Mouse (Mus musculus) gastrocnemius, adult 2 months (tissue): ENCODE data around the gene Cox7a1. TPM values are rescaled to one million over a fixed set of nuclear protein-coding genes. Genes with fewer than 3 reads are reported as not detected.
"Not testable (repeated sequence)": the region's sequence is repeated elsewhere in the genome, so short reads cannot be mapped to it uniquely, and the experiment has no call there.

Source experiments
- DNase-seq: peaks from one replicate; pipeline ENCODE4 v3.0.0; 2022
- H3K27ac ChIP-seq: fragments of 200-600 bp; 2 replicates; pipeline ENCODE4 v1.8.1; 2022; ENCODE audit warnings: mild to moderate bottlenecking
- H3K4me3 ChIP-seq: fragments of 200-600 bp; 2 replicates; pipeline ENCODE4 v1.8.1; 2022; ENCODE audit warnings: mild to moderate bottlenecking, moderate library complexity
- CTCF ChIP-seq: fragments of 200-600 bp; IDR thresholded peaks from 2 replicates; pipeline ENCODE4 v1.8.1; 2022; ENCODE audit warnings: antibody characterized with exemption, mild to moderate bottlenecking, moderate library complexity
- intact Hi-C: fragments of 180-260 bp; cut with DNase I; formaldehyde crosslinking; loops from one replicate; pipeline ENCODE4 v1.15.1; 2025
- total RNA-seq, 2 experiments: library from RNA; stranded (reverse); gene quantifications; 2 replicates each; pipeline ENCODE4 v1.2.3; 2021

Cox7a1 gene
- total RNA-seq, 2 experiments from 2014 or later: 850 to 1,151 TPM

DNA sequence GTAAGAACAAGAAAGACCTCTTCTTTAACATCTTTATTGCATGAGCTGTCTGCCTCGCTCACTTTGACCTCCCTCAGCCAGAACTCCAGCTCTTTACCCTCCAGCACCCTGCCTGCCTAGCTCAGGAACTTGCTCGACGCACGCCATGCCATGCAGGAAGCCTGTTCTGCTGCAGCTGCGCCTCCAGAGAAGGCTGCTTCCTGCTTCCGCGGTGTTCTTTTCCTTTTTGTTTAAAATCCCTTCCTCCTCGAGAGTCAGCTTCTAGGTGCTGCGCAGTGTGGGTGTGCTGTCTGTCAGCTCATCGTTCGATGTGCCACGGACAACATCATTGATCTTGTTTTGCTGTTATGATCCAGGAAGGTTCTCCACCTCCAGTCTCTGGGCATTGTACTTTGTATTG lies 7.5 kb upstream of the Cox7a1 start:
- H3K27ac ChIP-seq: no peak overlapping the region

DNA sequence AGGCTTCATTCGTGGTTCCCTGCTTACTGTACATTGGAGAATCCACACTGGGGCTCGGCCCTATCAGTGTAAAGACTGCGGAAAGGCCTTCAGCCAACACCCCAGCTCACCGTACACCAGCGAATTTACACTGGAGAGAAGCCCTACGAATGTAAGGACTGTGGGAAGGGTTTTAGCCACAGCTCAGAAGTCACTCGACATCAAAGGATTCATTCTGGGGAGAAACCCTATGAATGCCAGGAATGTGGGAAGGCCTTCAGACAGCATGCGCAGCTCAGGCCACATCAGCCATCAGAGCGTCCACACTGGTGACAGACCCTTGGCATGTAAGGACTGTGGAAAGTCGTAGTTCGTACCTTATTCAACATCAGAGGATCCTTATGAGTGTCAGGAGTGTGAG lies 5.7 kb upstream of the Cox7a1 start:
- Histone ChIP-seq H3K4me3 (no peak overlapping the region), H3K27ac (no peak overlapping the region)
- no peak for DNase-seq
- TF ChIP-seq CTCF: no peak
- intact Hi-C loops: no loop called here

More for the DNA sequence above, 7.5 kb upstream of the Cox7a1 start:
- DNase-seq: no peak
- no peak for TF ChIP-seq CTCF
- H3K4me3 ChIP-seq: no peak overlapping the region
- intact Hi-C loops: no loop called here

- intact Hi-C loops: loop anchor here (1.0 to 5.0 kb wide), 2 partner anchors 24 to 36 kb away; no protein-coding TSS in a partner anchor
- TF ChIP-seq CTCF: peak; percentile 85
- H3K4me3 ChIP-seq: no peak overlapping the region; the same call in 1 of the 2 replicates
- peak; percentile 77 for DNase-seq
- peak overlapping the region; percentile 72 for H3K27ac ChIP-seq
These were observed 2.6 kb upstream of the Cox7a1 start for GRCm38 (mm10) chr7:30181308-30181707.

DNA sequence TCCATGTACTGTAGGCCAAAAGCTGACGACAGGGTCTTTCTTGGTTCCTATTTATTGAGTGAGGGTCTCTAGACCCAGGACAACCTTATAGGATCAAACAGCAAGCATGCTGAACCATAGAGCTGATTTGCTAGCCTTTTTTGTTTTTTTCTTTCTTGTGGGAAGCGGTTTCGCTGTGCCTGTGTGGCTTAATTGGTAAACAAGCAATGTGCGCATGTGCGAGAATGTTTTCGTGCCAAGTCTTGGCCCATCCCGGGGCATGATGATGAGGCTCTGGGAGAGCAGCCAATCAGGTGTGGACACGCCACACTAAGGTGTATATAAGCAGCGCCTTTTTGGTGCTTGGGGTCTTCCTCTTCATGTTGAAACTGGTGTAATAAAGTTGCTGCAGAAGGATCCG lies 2.0 kb upstream of the Cox7a1 start:
- intact Hi-C loops: loop anchor here (1.0 to 5.0 kb wide), 2 partner anchors 23 to 35 kb away; no protein-coding TSS in a partner anchor
- not testable (repeated sequence) for H3K4me3 ChIP-seq, DNase-seq
- H3K27ac ChIP-seq: peak overlapping the region; percentile 72

- H3K4me3 ChIP-seq: peak overlapping the region; percentile 81
These were observed 755 bp upstream of the Cox7a1 start for GRCm38 (mm10) chr7:30183189-30183588.

DNA sequence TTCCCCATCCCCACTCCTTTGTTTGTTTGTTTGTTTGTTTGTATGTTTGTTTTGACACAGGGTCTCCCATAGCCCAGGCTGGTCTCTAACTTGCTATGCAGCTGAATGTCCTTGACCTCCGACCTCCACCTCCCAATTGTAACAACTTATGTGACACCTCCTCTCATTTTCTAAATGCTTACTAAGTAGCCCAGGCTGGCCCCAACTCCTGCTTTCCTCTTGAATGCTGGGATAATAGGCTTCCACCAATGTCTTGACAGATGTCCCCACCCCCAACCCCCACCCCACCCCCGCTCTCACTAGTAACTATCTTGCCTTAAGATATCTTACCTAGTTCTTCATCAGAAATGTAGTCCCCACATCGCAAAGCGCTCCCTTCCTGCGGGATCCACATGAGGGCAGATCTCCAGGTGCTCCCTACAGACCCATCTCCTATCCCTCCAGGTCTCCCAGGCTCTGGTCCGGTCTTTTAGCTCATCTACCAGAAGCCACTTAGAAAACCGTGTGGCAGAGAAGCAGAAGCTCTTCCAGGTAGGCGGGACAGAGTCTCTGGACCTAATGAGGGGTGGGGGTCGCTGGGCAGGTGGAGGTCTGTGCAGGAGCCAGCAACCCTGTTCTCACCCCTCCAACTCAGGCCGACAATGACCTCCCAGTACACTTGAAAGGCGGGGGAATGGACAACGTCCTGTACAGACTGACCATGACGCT lies 851 bp downstream of the Cox7a1 start:
- DNase-seq: no peak
- intact Hi-C loops: loop anchor here (2.0 to 5.0 kb wide), 2 partner anchors 14 to 33 kb away; partner anchors contain the start of gene Capns1
- peak overlapping the region; percentile 81 for H3K4me3 ChIP-seq
- no peak for TF ChIP-seq CTCF
- H3K27ac ChIP-seq: peak overlapping the region; percentile 94

More at GRCm38 (mm10) chr7:30183189-30183588, 755 bp upstream of the Cox7a1 start:
- not testable (repeated sequence) for DNase-seq
- intact Hi-C loops: loop anchor here (5.0 kb wide), 1 partner anchor 34 kb away; no protein-coding TSS in a partner anchor
- H3K27ac ChIP-seq: peak overlapping the region; percentile 94

- intact Hi-C loops: no loop called here
- TF ChIP-seq CTCF: no peak
- Histone ChIP-seq H3K27ac (no peak overlapping the region; the same call in 1 of the 2 replicates), H3K4me3 (no peak overlapping the region)
- no peak for DNase-seq
These were observed 4.6 kb downstream of the Cox7a1 start for GRCm38 (mm10) chr7:30188344-30189115.

DNA sequence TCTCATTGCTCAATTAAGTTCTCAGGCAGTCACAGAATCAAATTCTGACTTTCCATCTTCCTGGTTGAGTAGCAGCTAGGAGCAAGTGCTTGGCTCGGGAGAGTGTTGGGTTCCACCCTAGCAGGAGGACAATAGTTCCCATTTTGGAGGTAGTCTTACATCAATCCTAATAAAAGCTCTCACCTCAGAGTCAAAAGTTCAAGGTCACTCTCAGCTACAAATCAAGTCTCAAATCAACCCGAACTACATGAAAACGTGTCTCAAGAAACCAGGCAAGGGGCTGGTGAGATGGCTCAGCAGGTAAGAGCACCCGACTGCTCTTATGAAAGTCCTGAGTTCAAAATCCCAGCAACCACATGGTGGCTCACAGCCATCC lies 5.2 kb downstream of the Cox7a1 start:
- Histone ChIP-seq H3K4me3 (no peak overlapping the region), H3K27ac (no peak overlapping the region)
- TF ChIP-seq CTCF: no peak
- DNase-seq: no peak
- intact Hi-C loops: no loop called here

- intact Hi-C loops: no loop called here
- no peak overlapping the region for H3K27ac ChIP-seq
- TF ChIP-seq CTCF: no peak
- DNase-seq: no peak
- no peak overlapping the region for H3K4me3 ChIP-seq
These were observed 8.1 kb downstream of the Cox7a1 start for GRCm38 (mm10) chr7:30192088-30192487.

GRCm38 (mm10) chr7:30193013-30193412 lies 9.1 kb downstream of the Cox7a1 start:
- Histone ChIP-seq H3K27ac (peak overlapping the region; percentile 92), H3K4me3 (peak overlapping the region; percentile 93)
- no peak for DNase-seq
- no peak for TF ChIP-seq CTCF
- intact Hi-C loops: no loop called here

GRCm38 (mm10) chr7:30193581-30194100 lies 9.7 kb downstream of the Cox7a1 start:
- peak overlapping the region; percentile 92 for H3K27ac ChIP-seq
- no peak for TF ChIP-seq CTCF
- peak overlapping the region; percentile 93 for H3K4me3 ChIP-seq
- DNase-seq: peak; percentile 87
- intact Hi-C loops: no loop called here

DNA sequence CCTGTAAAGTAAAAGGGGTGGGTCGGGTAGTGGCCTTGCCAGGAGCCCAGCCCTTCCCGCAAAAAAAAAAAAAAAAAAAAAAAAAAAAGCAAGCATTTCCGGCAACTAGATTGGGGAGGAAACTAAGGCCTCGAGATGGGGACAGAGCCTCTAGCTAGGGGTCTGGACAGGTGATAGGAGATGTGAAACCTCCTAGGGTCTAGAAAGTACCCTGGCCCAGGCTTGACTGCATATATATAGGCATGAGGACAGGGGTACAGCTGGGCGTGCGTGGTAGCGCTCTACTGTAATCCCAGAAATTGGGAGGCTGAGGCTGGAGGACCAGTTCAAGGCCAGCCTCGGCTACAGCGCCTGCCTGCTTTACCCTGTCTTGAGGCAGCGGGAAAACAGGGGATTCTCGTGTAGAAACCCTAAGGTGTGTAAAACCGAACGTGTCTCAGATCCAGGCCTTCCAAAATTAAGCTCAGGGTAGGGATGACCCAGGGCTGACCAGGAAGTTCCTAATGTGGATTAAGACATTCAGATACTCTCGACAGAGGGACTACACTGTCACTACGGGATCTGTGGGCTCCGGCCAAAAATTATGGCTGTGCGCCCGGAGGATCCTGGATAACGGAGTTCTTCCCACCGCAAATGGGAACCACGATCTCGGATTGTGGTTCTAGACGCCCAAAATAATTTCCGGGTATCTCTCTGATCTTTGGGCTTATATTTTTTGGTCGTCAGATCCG lies 10.3 kb downstream of the Cox7a1 start:
- DNase-seq: peak; percentile 74
- no peak for TF ChIP-seq CTCF
- Histone ChIP-seq H3K4me3 (peak overlapping the region; percentile 93), H3K27ac (peak overlapping the region; percentile 92)
- intact Hi-C loops: no loop called here
